Mouse (Mus musculus) lung, embryonic 16.5 days (tissue): Measurements from ENCODE around the gene Ccl6. TPM values are rescaled to one million over a fixed set of nuclear protein-coding genes. Genes with fewer than 3 reads are reported as not detected.
"Not testable (repeated sequence)": the region's sequence is repeated elsewhere in the genome, so short reads cannot be mapped to it uniquely, and the experiment has no call there.

ENCODE experiments used
- ATAC-seq: fragments of 200-750 bp; cut with Nextera tagmentation; 2 replicates; pipeline ENCODE4 v1.8.0; 2017; ENCODE audit warnings: low read depth, mild to moderate bottlenecking, moderate library complexity
- H3K27ac ChIP-seq: fragments of 300-500 bp; sonication (generic); 2 replicates; pipeline ENCODE4 v1.5.1; 2014; ENCODE audit warnings: mild to moderate bottlenecking, control low read depth, low read length
- H3K27me3 ChIP-seq: fragments of 300-500 bp; sonication (generic); 2 replicates; pipeline ENCODE4 v1.6.1; 2014; ENCODE audit warnings: low read depth, low read length, mixed read lengths; ENCODE audit not compliant: control insufficient read depth, insufficient read depth
- H3K36me3 ChIP-seq: fragments of 300-500 bp; sonication (generic); 2 replicates; pipeline ENCODE4 v1.6.1; 2014; ENCODE audit warnings: low read length; ENCODE audit not compliant: control insufficient read depth, insufficient read depth
- H3K4me1 ChIP-seq: fragments of 300-500 bp; sonication (generic); replicated peaks from 2 replicates; pipeline ENCODE4 v1.6.1; 2014; ENCODE audit warnings: low read length, mixed read lengths; ENCODE audit not compliant: control insufficient read depth, insufficient read depth
- H3K4me2 ChIP-seq: fragments of 300-500 bp; sonication (generic); 2 replicates; pipeline ENCODE4 v1.6.1; 2014; ENCODE audit warnings: low read depth, low read length, control low read depth
- H3K4me3 ChIP-seq: fragments of 300-500 bp; sonication (generic); 2 replicates; pipeline ENCODE4 v1.5.1; 2014; ENCODE audit warnings: mild to moderate bottlenecking, low read length, control low read depth
- H3K9ac ChIP-seq: fragments of 300-500 bp; sonication (generic); 2 replicates; pipeline ENCODE4 v1.6.1; 2014; ENCODE audit warnings: low read length, control low read depth
- H3K9me3 ChIP-seq: fragments of 300-500 bp; sonication (generic); 2 replicates; pipeline ENCODE4 v1.6.1; 2016; ENCODE audit warnings: low read length; ENCODE audit not compliant: control insufficient read depth
- WGBS: fragments of 180-500 bp; shearing (Covaris S2); extraction: QIAGEN DNeasy Blood & Tissue Kit; methylation state at CpG from one replicate; pipeline ENCODE4 v1.1.7; 2014; 5-methylcytosine and 5-hydroxymethylcytosine counted together
- polyA plus RNA-seq: library from polyadenylated mRNA; unstranded; fragments of >200 nt; fragmentation: Nextera tagmentation; extraction: Ambion mirVana; gene quantifications from 2 replicates; pipeline ENCODE4 v1.2.1, GENCODE M21; 2015

The Ccl6 gene
- polyA plus RNA-seq, 1 experiment from 2014 or later = 10.0 TPM

DNA sequence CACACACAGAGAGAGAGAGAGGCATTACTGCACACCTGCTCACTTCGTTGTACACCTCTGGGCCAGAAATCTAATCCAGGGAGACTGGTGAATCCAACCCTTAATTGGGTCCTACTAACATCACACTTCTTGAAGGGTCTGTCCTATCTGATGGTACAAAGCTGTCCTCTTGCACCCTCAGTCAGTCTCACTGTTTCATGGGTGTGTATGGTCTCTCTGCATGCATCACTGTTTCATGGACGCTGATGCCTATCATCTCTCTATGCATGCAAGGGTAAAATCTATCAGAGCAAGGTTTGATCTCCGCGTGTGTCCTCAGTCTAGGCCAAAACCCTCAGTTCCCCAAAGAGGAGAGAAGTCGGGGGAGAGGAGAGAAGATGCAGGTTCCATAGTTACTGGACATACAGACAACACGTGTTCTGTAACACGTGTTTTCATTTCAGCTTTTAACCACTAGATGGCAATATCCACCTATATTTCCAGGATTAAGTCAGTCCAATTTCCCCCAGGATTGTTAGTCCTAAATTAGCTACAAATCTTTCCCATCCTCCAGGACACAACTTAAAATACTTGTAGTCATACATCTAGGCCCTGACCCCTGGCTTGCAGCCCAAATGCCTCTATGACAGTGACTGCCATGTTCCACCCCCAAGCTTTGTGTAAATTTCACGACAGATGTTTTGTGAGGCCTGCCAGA, 36.7 kb downstream of the Ccl6 start:
- Histone ChIP-seq H3K27me3 (no peaks in the 10 kb centered on the region), H3K4me2 (no peak overlapping the region), H3K36me3 (no peaks in the 10 kb centered on the region), H3K4me3 (no peak overlapping the region), H3K9ac (no peak overlapping the region), H3K9me3 (no peaks in the 10 kb centered on the region), H3K27ac (no peak overlapping the region), H3K4me1 (no peaks in the 10 kb centered on the region)
- 23% methylated on average over 8 of the region's 8 CpGs for WGBS
- ATAC-seq = peak; percentile 94

DNA sequence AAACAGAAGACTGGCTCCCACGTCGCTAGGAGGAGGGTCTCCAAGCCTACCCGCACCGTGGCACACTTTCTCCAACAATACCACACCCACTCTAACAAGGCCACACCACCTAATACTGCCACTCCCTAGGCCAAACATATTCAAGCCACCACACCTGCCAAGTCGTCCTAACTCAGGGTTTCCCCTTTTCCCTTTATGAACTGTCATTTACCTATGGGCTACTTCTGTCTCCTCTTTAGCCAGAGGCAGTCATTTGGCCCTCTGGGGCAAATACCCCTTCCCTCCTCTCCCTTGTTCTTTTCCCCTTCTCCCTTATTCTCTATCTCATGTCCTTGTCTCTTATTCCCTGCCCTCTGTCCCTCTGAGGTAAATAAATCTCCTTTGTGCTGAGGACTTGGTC, 41.2 kb downstream of the Ccl6 start:
- Histone ChIP-seq H3K4me1 (no peaks in the 10 kb centered on the region), H3K4me3 (no peak overlapping the region), H3K9ac (no peak overlapping the region), H3K27ac (no peak overlapping the region), H3K4me2 (no peak overlapping the region), H3K27me3 (no peaks in the 10 kb centered on the region), H3K9me3 (no peaks in the 10 kb centered on the region), H3K36me3 (no peaks in the 10 kb centered on the region)
- WGBS = 83% methylated on average over 5 of the region's 5 CpGs
- ATAC-seq = no peak

- not testable (repeated sequence) for H3K27me3 ChIP-seq, H3K4me1 ChIP-seq, H3K27ac ChIP-seq, H3K9ac ChIP-seq, H3K4me3 ChIP-seq, H3K4me2 ChIP-seq, ATAC-seq, H3K36me3 ChIP-seq, H3K9me3 ChIP-seq
- WGBS = 75% methylated on average over 7 of the region's 7 CpGs
Observed at GRCm38 (mm10) chr11:83551037-83551436, 41.9 kb downstream of the Ccl6 start.

- no peak for ATAC-seq
- no peak overlapping the region for H3K4me2 ChIP-seq
- no peak overlapping the region for H3K27ac ChIP-seq
- no peak overlapping the region for H3K4me3 ChIP-seq
- no peak overlapping the region for H3K9ac ChIP-seq
- H3K27me3 ChIP-seq = no peaks in the 10 kb centered on the region
- no peaks in the 10 kb centered on the region for H3K36me3 ChIP-seq
- no peaks in the 10 kb centered on the region for H3K9me3 ChIP-seq
- 84% methylated on average over 5 of the region's 5 CpGs for WGBS
- no peaks in the 10 kb centered on the region for H3K4me1 ChIP-seq
Observed at GRCm38 (mm10) chr11:83550186-83550632, 42.7 kb downstream of the Ccl6 start.

- Histone ChIP-seq H3K9me3 (no peaks in the 10 kb centered on the region), H3K27me3 (no peaks in the 10 kb centered on the region), H3K27ac (no peak overlapping the region), H3K4me1 (no peaks in the 10 kb centered on the region), H3K4me2 (no peak overlapping the region), H3K9ac (no peak overlapping the region), H3K4me3 (no peak overlapping the region), H3K36me3 (no peaks in the 10 kb centered on the region)
- WGBS = 34% methylated on average over 3 of the region's 3 CpGs
- no peak for ATAC-seq
Observed at GRCm38 (mm10) chr11:83544214-83544613, 48.7 kb downstream of the Ccl6 start.

- ATAC-seq = no peak
- 92% methylated on average over 3 of the region's 3 CpGs for WGBS
- no peaks in the 10 kb centered on the region for H3K36me3 ChIP-seq
- H3K9me3 ChIP-seq = no peaks in the 10 kb centered on the region
- no peaks in the 10 kb centered on the region for H3K27me3 ChIP-seq
- no peak overlapping the region for H3K4me3 ChIP-seq
- no peak overlapping the region for H3K27ac ChIP-seq
- no peaks in the 10 kb centered on the region for H3K4me1 ChIP-seq
- H3K4me2 ChIP-seq = no peak overlapping the region
- H3K9ac ChIP-seq = no peak overlapping the region
Observed at GRCm38 (mm10) chr11:83541415-83541814, 51.5 kb downstream of the Ccl6 start.

DNA sequence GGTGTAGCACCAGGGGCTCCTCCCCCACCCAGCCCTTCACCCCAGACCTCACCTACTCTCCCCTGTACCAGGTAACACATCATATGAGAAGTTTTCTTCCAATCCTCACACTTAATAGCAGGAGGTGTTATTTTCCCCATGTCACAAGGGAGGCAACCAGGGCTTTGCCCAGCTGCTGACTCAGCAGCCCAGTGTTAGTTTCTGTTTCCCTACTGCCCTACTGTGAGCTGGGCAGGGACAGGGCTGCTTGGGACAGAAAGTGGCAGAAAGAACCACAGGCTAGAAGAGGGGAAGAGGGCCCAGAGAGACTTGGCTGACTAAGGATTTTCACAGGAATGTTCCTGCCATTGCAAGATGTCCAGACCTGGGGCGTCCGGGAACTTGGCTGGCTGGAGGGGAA, 52.0 kb downstream of the Ccl6 start:
- H3K27me3 ChIP-seq = no peaks in the 10 kb centered on the region
- H3K27ac ChIP-seq = no peak overlapping the region
- no peaks in the 10 kb centered on the region for H3K36me3 ChIP-seq
- 75% methylated on average over 2 of the region's 2 CpGs for WGBS
- H3K4me1 ChIP-seq = no peaks in the 10 kb centered on the region
- H3K4me2 ChIP-seq = no peak overlapping the region
- no peak overlapping the region for H3K4me3 ChIP-seq
- H3K9ac ChIP-seq = no peak overlapping the region
- no peaks in the 10 kb centered on the region for H3K9me3 ChIP-seq
- no peak for ATAC-seq

DNA sequence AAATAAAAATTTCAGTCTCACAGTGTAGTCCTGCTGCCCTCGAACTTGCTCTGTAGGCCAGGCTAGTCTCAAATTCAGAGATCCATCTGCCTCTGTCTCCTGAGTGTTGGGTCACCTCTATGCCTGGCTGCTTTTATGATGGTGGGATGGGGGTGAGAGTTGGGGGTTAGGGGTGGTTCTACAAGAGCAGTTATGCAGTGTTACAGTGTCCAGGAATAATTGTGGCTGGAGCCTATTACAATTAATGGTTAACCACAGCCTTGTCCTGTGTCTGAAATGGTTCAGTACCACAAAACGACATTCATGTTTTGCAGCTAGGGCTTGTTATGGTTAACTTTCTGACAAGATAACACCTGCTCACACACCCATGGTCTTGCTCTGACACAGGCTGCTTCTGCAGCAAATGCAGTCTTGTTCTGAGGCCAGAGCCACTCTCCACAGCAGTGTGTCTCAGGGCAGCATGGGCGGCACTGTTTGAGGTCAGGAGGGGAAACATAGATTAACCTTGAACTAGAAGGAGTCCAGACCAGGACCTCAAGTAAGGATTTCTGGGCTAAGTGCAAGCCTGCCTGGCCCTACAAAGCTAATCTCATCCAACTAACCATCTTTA, 54.1 kb downstream of the Ccl6 start:
- H3K27ac ChIP-seq = no peak overlapping the region
- H3K9ac ChIP-seq = no peak overlapping the region
- no peak overlapping the region for H3K4me2 ChIP-seq
- no peak for ATAC-seq
- whole genome bisulfite sequencing = 65% methylated on average over 3 of the region's 3 CpGs
- H3K4me1 ChIP-seq = peaks cover 9% of the 10 kb centered on the region
- no peaks in the 10 kb centered on the region for H3K9me3 ChIP-seq
- no peak overlapping the region for H3K4me3 ChIP-seq
- H3K27me3 ChIP-seq = no peaks in the 10 kb centered on the region
- no peaks in the 10 kb centered on the region for H3K36me3 ChIP-seq
